Mouse (Mus musculus) limb, embryonic 10.5 days (tissue): ENCODE data around the gene Swt1. TPM values are rescaled to one million over a fixed set of nuclear protein-coding genes. Genes with fewer than 3 reads are reported as not detected.

Experiments
- DNase-seq: peaks from one replicate; pipeline ENCODE4 v3.0.0-alpha.2; 2017; ENCODE audit warnings: low spot score
- H3K27ac ChIP-seq: fragments of 300-500 bp; sonication (generic); 2 replicates; pipeline ENCODE4 v1.5.1; 2016; ENCODE audit warnings: mild to moderate bottlenecking
- H3K27me3 ChIP-seq: fragments of 300-500 bp; sonication (generic); 2 replicates; pipeline ENCODE4 v1.6.1; 2016; ENCODE audit warnings: low read depth, mild to moderate bottlenecking; ENCODE audit not compliant: poor library complexity, severe bottlenecking
- H3K36me3 ChIP-seq: fragments of 300-500 bp; sonication (generic); 2 replicates; pipeline ENCODE4 v1.6.1; 2016; ENCODE audit warnings: mild to moderate bottlenecking, moderate library complexity
- H3K4me1 ChIP-seq: fragments of 300-500 bp; sonication (generic); 2 replicates; pipeline ENCODE4 v1.6.1; 2016
- H3K4me3 ChIP-seq: fragments of 300-500 bp; sonication (generic); 2 replicates; pipeline ENCODE4 v1.5.1; 2016; ENCODE audit warnings: mild to moderate bottlenecking, moderate library complexity
- H3K9me3 ChIP-seq: fragments of 300-500 bp; sonication (generic); replicated peaks from 2 replicates; pipeline ENCODE4 v1.6.1; 2016; ENCODE audit warnings: mild to moderate bottlenecking
- WGBS: fragments of 180-500 bp; shearing (Covaris S2); methylation state at CpG from one replicate; pipeline ENCODE4 v1.1.7; 2016; 5-methylcytosine and 5-hydroxymethylcytosine counted together
- polyA plus RNA-seq: library from polyadenylated mRNA; unstranded; fragments of >200 nt; fragmentation: Nextera tagmentation; extraction: Ambion mirVana; gene quantifications from 2 replicates; pipeline ENCODE4 v1.2.1, GENCODE M21; 2016

The Swt1 gene
- polyA plus RNA-seq, 1 experiment from 2014 or later = 18.3 TPM

GRCm38 (mm10) chr1:151426947-151427600 is 1.2 kb downstream of the Swt1 start:
- H3K4me1 ChIP-seq = peaks cover 12% of the 10 kb centered on the region
- 26% methylated on average over 7 of the region's 7 CpGs for WGBS
- no peak for DNase-seq
- no peaks in the 10 kb centered on the region for H3K27me3 ChIP-seq
- peak overlapping the region; percentile 93 for H3K4me3 ChIP-seq
- H3K36me3 ChIP-seq = peaks cover 9% of the 10 kb centered on the region
- H3K27ac ChIP-seq = peak overlapping the region; percentile 96; the same call in 1 of the 2 replicates
- no peaks in the 10 kb centered on the region for H3K9me3 ChIP-seq

- Histone ChIP-seq H3K9me3 (no peaks in the 10 kb centered on the region), H3K4me1 (peaks cover 4% of the 10 kb centered on the region), H3K4me3 (no peak overlapping the region), H3K36me3 (peaks cover 51% of the 10 kb centered on the region), H3K27ac (no peak overlapping the region), H3K27me3 (no peaks in the 10 kb centered on the region)
- 86% methylated on average over 3 of the region's 3 CpGs for WGBS
- no peak for DNase-seq
Observed at GRCm38 (mm10) chr1:151422178-151422577, 6.1 kb downstream of the Swt1 start.

GRCm38 (mm10) chr1:151409827-151410226 is 18.4 kb downstream of the Swt1 start:
- 82% methylated on average over 3 of the region's 3 CpGs for WGBS
- H3K9me3 ChIP-seq = no peaks in the 10 kb centered on the region
- H3K27me3 ChIP-seq = no peaks in the 10 kb centered on the region
- DNase-seq = no peak
- H3K4me1 ChIP-seq = no peaks in the 10 kb centered on the region
- peaks cover 68% of the 10 kb centered on the region for H3K36me3 ChIP-seq
- no peak overlapping the region for H3K27ac ChIP-seq
- no peak overlapping the region for H3K4me3 ChIP-seq

- 96% methylated on average over 1 of the region's 1 CpGs for WGBS
- peaks cover 30% of the 10 kb centered on the region for H3K36me3 ChIP-seq
- no peaks in the 10 kb centered on the region for H3K4me1 ChIP-seq
- H3K9me3 ChIP-seq = no peaks in the 10 kb centered on the region
- no peak overlapping the region for H3K27ac ChIP-seq
- DNase-seq = peak; percentile 34
- H3K4me3 ChIP-seq = no peak overlapping the region
- H3K27me3 ChIP-seq = no peaks in the 10 kb centered on the region
Observed at GRCm38 (mm10) chr1:151390029-151390428, 38.2 kb downstream of the Swt1 start.

GRCm38 (mm10) chr1:151377353-151377752 is 50.9 kb downstream of the Swt1 start:
- DNase-seq = no peak
- no peak overlapping the region for H3K27ac ChIP-seq
- H3K4me3 ChIP-seq = no peak overlapping the region
- no peaks in the 10 kb centered on the region for H3K27me3 ChIP-seq
- no peaks in the 10 kb centered on the region for H3K4me1 ChIP-seq
- peaks cover 47% of the 10 kb centered on the region for H3K36me3 ChIP-seq
- 85% methylated on average over 3 of the region's 3 CpGs for WGBS
- no peaks in the 10 kb centered on the region for H3K9me3 ChIP-seq

- no peaks in the 10 kb centered on the region for H3K9me3 ChIP-seq
- H3K4me3 ChIP-seq = no peak overlapping the region
- H3K36me3 ChIP-seq = peaks cover 58% of the 10 kb centered on the region
- no peaks in the 10 kb centered on the region for H3K27me3 ChIP-seq
- no peak overlapping the region for H3K27ac ChIP-seq
- WGBS = 86% methylated on average over 1 of the region's 1 CpGs
- DNase-seq = no peak
- no peaks in the 10 kb centered on the region for H3K4me1 ChIP-seq
Observed at GRCm38 (mm10) chr1:151372823-151373222, 55.4 kb downstream of the Swt1 start.

- H3K4me1 ChIP-seq = no peaks in the 10 kb centered on the region
- H3K27ac ChIP-seq = no peak overlapping the region
- peaks cover 63% of the 10 kb centered on the region for H3K36me3 ChIP-seq
- H3K27me3 ChIP-seq = no peaks in the 10 kb centered on the region
- H3K9me3 ChIP-seq = no peaks in the 10 kb centered on the region
- no peak overlapping the region for H3K4me3 ChIP-seq
- 87% methylated on average over 5 of the region's 5 CpGs for WGBS
- DNase-seq = no peak
Observed at GRCm38 (mm10) chr1:151371543-151371942, 56.7 kb downstream of the Swt1 start.

- DNase-seq = no peak
- Histone ChIP-seq H3K9me3 (no peaks in the 10 kb centered on the region), H3K36me3 (peaks cover 66% of the 10 kb centered on the region), H3K4me3 (no peak overlapping the region), H3K27me3 (no peaks in the 10 kb centered on the region), H3K4me1 (no peaks in the 10 kb centered on the region), H3K27ac (no peak overlapping the region)
- 93% methylated on average over 3 of the region's 3 CpGs for WGBS
Observed at GRCm38 (mm10) chr1:151370573-151370972, 57.7 kb downstream of the Swt1 start.

- 92% methylated on average over 3 of the region's 3 CpGs for WGBS
- Histone ChIP-seq H3K9me3 (no peaks in the 10 kb centered on the region), H3K4me1 (no peaks in the 10 kb centered on the region), H3K27ac (no peak overlapping the region), H3K4me3 (no peak overlapping the region), H3K27me3 (no peaks in the 10 kb centered on the region), H3K36me3 (peaks cover 78% of the 10 kb centered on the region)
- DNase-seq = no peak
Observed at GRCm38 (mm10) chr1:151368444-151368843, 59.8 kb downstream of the Swt1 start.

GRCm38 (mm10) chr1:151367721-151368324 is 60.4 kb downstream of the Swt1 start:
- Histone ChIP-seq H3K9me3 (no peaks in the 10 kb centered on the region), H3K4me1 (no peaks in the 10 kb centered on the region), H3K36me3 (peaks cover 81% of the 10 kb centered on the region), H3K27me3 (no peaks in the 10 kb centered on the region), H3K27ac (no peak overlapping the region), H3K4me3 (no peak overlapping the region)
- no peak for DNase-seq
- WGBS = 93% methylated on average over 5 of the region's 5 CpGs

- H3K27ac ChIP-seq = no peak overlapping the region
- peaks cover 88% of the 10 kb centered on the region for H3K36me3 ChIP-seq
- no peaks in the 10 kb centered on the region for H3K9me3 ChIP-seq
- H3K4me3 ChIP-seq = no peak overlapping the region
- no peaks in the 10 kb centered on the region for H3K4me1 ChIP-seq
- no peak for DNase-seq
- 90% methylated on average over 8 of the region's 8 CpGs for WGBS
- no peaks in the 10 kb centered on the region for H3K27me3 ChIP-seq
Observed at GRCm38 (mm10) chr1:151366944-151367605, 61.2 kb downstream of the Swt1 start.

- H3K36me3 ChIP-seq = peaks cover 100% of the 10 kb centered on the region
- DNase-seq = no peak
- no peaks in the 10 kb centered on the region for H3K4me1 ChIP-seq
- H3K9me3 ChIP-seq = no peaks in the 10 kb centered on the region
- no peak overlapping the region for H3K4me3 ChIP-seq
- H3K27ac ChIP-seq = no peak overlapping the region
- no peaks in the 10 kb centered on the region for H3K27me3 ChIP-seq
- WGBS = 97% methylated on average over 3 of the region's 3 CpGs
Observed at GRCm38 (mm10) chr1:151359374-151359773, 68.9 kb downstream of the Swt1 start.

GRCm38 (mm10) chr1:151355994-151356393 is 72.3 kb downstream of the Swt1 start:
- no peak for DNase-seq
- 95% methylated on average over 5 of the region's 5 CpGs for WGBS
- Histone ChIP-seq H3K36me3 (peaks cover 100% of the 10 kb centered on the region), H3K27me3 (no peaks in the 10 kb centered on the region), H3K4me1 (no peaks in the 10 kb centered on the region), H3K9me3 (no peaks in the 10 kb centered on the region), H3K27ac (no peak overlapping the region), H3K4me3 (no peak overlapping the region)
